Mouse (Mus musculus): ENCODE results near the gene Otx2. TPM values are rescaled to one million over a fixed set of nuclear protein-coding genes. Genes with fewer than 3 reads are reported as not detected.

Gene Otx2
- not detected in 2 replicates for polyA plus RNA-seq (2012; rRNA removed)

DNA sequence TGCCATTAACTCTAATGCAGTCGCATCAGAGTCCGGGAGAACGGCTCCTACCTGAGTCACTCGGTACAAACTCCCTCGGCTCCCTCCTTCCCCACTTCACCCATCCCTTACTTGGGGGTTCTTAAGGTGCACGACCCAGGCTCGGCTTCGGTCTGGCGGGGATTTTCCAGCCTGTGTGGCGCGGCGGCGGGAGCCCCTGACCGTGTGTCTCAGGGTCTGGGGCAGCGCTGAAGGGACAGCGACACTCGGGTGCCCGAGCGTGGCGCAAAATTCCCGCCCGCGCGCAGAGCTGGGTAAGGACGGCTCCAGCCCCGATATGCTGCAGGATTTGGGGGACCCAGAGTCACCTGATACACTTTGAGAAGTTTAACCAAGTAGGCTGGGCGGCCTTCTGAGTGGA, at the start of gene Otx2:
TSS of gene Otx2 (minus strand) at position 279 of the 400 bp plus-strand sequence.
- TF ChIP-seq POLR2A (IDR thresholded peaks at IDR 0.05; ENCODE audit: low read depth, low read length), result no peak
- no peak for TF ChIP-seq CTCF (IDR thresholded peaks at IDR 0.05; ENCODE audit: extremely low read depth, insufficient read length, insufficient replicate concordance, low read depth, low read length)
- Histone ChIP-seq H3K27ac (ENCODE audit: insufficient read depth, low read depth, low read length) (no peak within 1 kb of the TSS), H3K27me3 (ENCODE audit: control insufficient read depth, insufficient read depth, low read length) (peaks cover 31% of the 10 kb centered on the region), H3K4me3 (ENCODE audit: low read depth, low read length) (no peak within 1 kb of the TSS), H3K4me1 (ENCODE audit: control insufficient read depth, insufficient read depth, insufficient read length, low read length) (no peaks in the 10 kb centered on the region), H3K36me3 (ENCODE audit: control insufficient read depth, insufficient read depth, low read length) (no peaks in the 10 kb centered on the region)
- 5% methylated on average over 27 of the region's 27 CpGs for WGBS

GRCm38 (mm10) chr14:48722763-48723162, 49.1 kb upstream of the Otx2 start:
- H3K36me3 ChIP-seq (ENCODE audit: control insufficient read depth, insufficient read depth, low read length), result no peaks in the 10 kb centered on the region
- H3K4me1 ChIP-seq (ENCODE audit: control insufficient read depth, insufficient read depth, insufficient read length, low read length), result no peaks in the 10 kb centered on the region
- H3K4me3 ChIP-seq (ENCODE audit: low read depth, low read length), result no peak overlapping the region
- 44% methylated on average over 4 of the region's 4 CpGs for WGBS
- H3K27ac ChIP-seq (ENCODE audit: insufficient read depth, low read depth, low read length), result no peak overlapping the region
- TF ChIP-seq CTCF (IDR thresholded peaks at IDR 0.05; ENCODE audit: extremely low read depth, insufficient read length, insufficient replicate concordance, low read depth, low read length) (no peak), POLR2A (IDR thresholded peaks at IDR 0.05; ENCODE audit: low read depth, low read length) (no peak)
- no peaks in the 10 kb centered on the region for H3K27me3 ChIP-seq (ENCODE audit: control insufficient read depth, insufficient read depth, low read length)

DNA sequence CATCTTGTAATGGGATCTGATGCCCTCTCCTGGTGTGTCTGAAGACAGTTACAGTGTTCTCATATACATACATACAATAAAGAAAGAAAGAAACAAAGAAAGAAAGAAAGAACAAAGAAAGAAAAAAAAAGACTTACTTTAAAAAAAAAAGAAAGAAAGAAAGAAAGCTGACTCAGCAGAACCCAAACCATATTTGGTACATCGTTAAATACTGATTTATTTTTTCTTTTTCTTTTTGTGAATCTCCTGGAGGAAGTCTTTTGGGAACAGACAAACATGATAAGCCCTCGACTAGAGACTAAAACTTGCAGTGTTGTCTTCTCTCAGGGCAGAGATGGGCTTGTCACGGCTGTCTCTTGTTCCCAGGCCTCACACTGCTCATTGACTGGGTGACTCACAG, 45.7 kb upstream of the Otx2 start:
- TF ChIP-seq POLR2A (IDR thresholded peaks at IDR 0.05; ENCODE audit: low read depth, low read length) (no peak), CTCF (IDR thresholded peaks at IDR 0.05; ENCODE audit: extremely low read depth, insufficient read length, insufficient replicate concordance, low read depth, low read length) (no peak)
- Histone ChIP-seq H3K36me3 (ENCODE audit: control insufficient read depth, insufficient read depth, low read length) (no peaks in the 10 kb centered on the region), H3K27me3 (ENCODE audit: control insufficient read depth, insufficient read depth, low read length) (no peaks in the 10 kb centered on the region), H3K4me3 (ENCODE audit: low read depth, low read length) (no peak overlapping the region), H3K27ac (ENCODE audit: insufficient read depth, low read depth, low read length) (no peak overlapping the region), H3K4me1 (ENCODE audit: control insufficient read depth, insufficient read depth, insufficient read length, low read length) (no peaks in the 10 kb centered on the region)
- 68% methylated on average over 3 of the region's 3 CpGs for WGBS

DNA sequence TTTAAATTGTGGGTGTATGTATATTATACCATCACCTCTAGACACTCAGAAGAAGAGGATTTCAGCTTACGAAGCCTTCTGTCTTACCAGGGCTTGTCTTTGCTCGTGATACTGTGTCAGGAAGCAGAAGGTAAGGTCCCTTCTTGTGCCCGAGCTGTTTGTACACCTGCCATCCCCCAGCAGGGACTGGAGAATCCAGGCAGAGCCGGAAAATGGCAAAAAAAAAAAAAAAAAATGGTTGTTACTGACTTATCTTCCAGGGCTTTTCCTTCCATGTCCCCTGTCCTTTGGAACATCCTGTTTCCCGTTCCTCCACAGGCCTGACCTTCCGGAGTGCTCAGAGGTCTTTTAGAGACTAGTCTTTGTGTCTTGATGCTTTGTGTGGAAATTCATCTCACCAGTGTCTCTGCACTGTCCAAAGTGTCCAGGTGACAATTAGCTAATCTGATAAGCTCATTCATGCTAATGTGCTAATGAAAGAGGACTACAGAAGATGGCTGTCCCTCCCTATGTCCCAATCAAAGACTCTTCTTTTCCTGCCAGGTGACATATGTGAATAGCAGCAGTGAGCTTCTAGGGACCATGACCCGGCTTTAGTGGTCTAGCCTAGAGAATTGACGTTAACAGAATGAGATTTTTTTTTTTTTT, 44.1 kb upstream of the Otx2 start:
- no peaks in the 10 kb centered on the region for H3K36me3 ChIP-seq (ENCODE audit: control insufficient read depth, insufficient read depth, low read length)
- no peak overlapping the region for H3K4me3 ChIP-seq (ENCODE audit: low read depth, low read length)
- TF ChIP-seq POLR2A (IDR thresholded peaks at IDR 0.05; ENCODE audit: low read depth, low read length), result no peak
- no peak for TF ChIP-seq CTCF (IDR thresholded peaks at IDR 0.05; ENCODE audit: extremely low read depth, insufficient read length, insufficient replicate concordance, low read depth, low read length)
- 72% methylated on average over 8 of the region's 8 CpGs for WGBS
- H3K27me3 ChIP-seq (ENCODE audit: control insufficient read depth, insufficient read depth, low read length), result no peaks in the 10 kb centered on the region
- no peak overlapping the region for H3K27ac ChIP-seq (ENCODE audit: insufficient read depth, low read depth, low read length)
- H3K4me1 ChIP-seq (ENCODE audit: control insufficient read depth, insufficient read depth, insufficient read length, low read length), result no peaks in the 10 kb centered on the region

DNA sequence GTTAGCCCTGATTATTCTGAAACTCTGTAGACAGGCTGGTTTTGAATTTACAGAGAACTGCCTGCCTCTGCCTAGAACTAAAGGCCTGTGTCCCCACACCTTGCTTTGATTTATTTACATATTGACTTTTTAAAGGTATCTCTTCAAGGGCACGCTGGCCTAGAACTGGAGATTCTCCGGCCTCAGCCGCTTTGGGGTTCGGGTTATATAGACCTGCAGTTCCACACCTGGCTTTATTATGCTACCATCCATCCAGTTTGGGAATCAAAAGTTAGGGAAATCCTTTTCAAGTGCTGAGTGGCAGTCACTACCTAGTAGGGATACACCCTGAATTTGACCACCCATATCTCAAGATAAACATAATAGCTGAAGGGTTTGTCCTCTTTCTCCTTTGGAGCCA, 42.8 kb upstream of the Otx2 start:
- Histone ChIP-seq H3K36me3 (ENCODE audit: control insufficient read depth, insufficient read depth, low read length) (no peaks in the 10 kb centered on the region), H3K27ac (ENCODE audit: insufficient read depth, low read depth, low read length) (no peak overlapping the region), H3K4me1 (ENCODE audit: control insufficient read depth, insufficient read depth, insufficient read length, low read length) (no peaks in the 10 kb centered on the region), H3K27me3 (ENCODE audit: control insufficient read depth, insufficient read depth, low read length) (no peaks in the 10 kb centered on the region), H3K4me3 (ENCODE audit: low read depth, low read length) (no peak overlapping the region)
- 82% methylated on average over 4 of the region's 4 CpGs for WGBS
- TF ChIP-seq CTCF (IDR thresholded peaks at IDR 0.05; ENCODE audit: extremely low read depth, insufficient read length, insufficient replicate concordance, low read depth, low read length) (no peak), POLR2A (IDR thresholded peaks at IDR 0.05; ENCODE audit: low read depth, low read length) (no peak)

- Histone ChIP-seq H3K36me3 (ENCODE audit: control insufficient read depth, insufficient read depth, low read length) (no peaks in the 10 kb centered on the region), H3K27me3 (ENCODE audit: control insufficient read depth, insufficient read depth, low read length) (peaks cover 7% of the 10 kb centered on the region; the same call in 1 of the 2 replicates), H3K4me1 (ENCODE audit: control insufficient read depth, insufficient read depth, insufficient read length, low read length) (no peaks in the 10 kb centered on the region), H3K27ac (ENCODE audit: insufficient read depth, low read depth, low read length) (no peak overlapping the region), H3K4me3 (ENCODE audit: low read depth, low read length) (no peak overlapping the region)
- 82% methylated on average over 13 of the region's 13 CpGs for WGBS
- TF ChIP-seq POLR2A (IDR thresholded peaks at IDR 0.05; ENCODE audit: low read depth, low read length), result no peak
Measured at GRCm38 (mm10) chr14:48710871-48711370, 37.3 kb upstream of the Otx2 start.

DNA sequence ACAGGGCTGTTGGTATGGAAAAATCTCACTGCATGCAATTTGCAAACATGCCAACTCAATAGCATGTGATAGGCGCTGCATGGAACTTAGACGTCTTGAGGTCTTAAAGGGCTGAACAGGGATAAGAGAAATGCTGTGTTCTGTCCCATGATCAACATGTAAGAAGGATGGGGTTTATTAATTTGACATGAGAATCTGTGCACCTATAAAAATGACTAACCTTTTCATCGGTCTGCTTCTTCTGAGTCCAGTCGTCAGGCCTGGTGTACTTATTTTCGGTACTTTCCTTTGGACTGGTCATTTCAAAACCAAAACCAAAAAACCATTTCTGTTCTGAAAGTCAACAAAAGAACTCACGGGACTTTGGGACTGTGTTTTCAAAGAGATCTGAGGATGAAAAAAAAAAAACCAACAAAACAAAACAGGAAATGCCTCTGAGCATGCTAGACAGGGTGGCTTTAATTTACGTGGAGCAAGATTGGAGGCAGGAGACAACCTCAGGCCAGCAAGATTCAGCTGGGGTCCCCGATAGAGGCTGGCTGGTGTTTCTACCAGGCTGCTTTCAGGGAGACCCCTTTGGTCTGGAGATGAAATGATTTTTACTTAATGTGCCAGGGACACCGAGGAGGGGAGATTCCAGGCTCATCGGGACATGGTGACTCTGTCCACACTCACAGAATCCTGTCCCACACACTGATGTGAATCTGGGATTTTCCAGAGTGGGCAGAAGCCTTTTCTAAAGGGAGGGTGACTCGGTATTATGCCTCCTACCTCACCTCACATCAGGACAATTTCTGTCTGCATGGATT, 36.6 kb upstream of the Otx2 start:
- Histone ChIP-seq H3K4me1 (ENCODE audit: control insufficient read depth, insufficient read depth, insufficient read length, low read length) (no peaks in the 10 kb centered on the region), H3K4me3 (ENCODE audit: low read depth, low read length) (no peak overlapping the region), H3K36me3 (ENCODE audit: control insufficient read depth, insufficient read depth, low read length) (no peaks in the 10 kb centered on the region), H3K27me3 (ENCODE audit: control insufficient read depth, insufficient read depth, low read length) (peaks cover 7% of the 10 kb centered on the region; the same call in 1 of the 2 replicates), H3K27ac (ENCODE audit: insufficient read depth, low read depth, low read length) (no peak overlapping the region)
- no peak for TF ChIP-seq CTCF (IDR thresholded peaks at IDR 0.05; ENCODE audit: extremely low read depth, insufficient read length, insufficient replicate concordance, low read depth, low read length)
- 49% methylated on average over 11 of the region's 11 CpGs for WGBS

All from small intestine, adult 2 months (tissue).